Mouse (Mus musculus): ENCODE measurements around the gene Slc2a6. TPM values are rescaled to one million over a fixed set of nuclear protein-coding genes. Genes with fewer than 3 reads are reported as not detected.
A peak's percentile ranks its signal among the peaks of the same experiment; 100 is the strongest.

Slc2a6 gene
- total and polyA plus RNA-seq, 3 experiments: 22.1 to 55.9 (median 43.3) TPM

DNA sequence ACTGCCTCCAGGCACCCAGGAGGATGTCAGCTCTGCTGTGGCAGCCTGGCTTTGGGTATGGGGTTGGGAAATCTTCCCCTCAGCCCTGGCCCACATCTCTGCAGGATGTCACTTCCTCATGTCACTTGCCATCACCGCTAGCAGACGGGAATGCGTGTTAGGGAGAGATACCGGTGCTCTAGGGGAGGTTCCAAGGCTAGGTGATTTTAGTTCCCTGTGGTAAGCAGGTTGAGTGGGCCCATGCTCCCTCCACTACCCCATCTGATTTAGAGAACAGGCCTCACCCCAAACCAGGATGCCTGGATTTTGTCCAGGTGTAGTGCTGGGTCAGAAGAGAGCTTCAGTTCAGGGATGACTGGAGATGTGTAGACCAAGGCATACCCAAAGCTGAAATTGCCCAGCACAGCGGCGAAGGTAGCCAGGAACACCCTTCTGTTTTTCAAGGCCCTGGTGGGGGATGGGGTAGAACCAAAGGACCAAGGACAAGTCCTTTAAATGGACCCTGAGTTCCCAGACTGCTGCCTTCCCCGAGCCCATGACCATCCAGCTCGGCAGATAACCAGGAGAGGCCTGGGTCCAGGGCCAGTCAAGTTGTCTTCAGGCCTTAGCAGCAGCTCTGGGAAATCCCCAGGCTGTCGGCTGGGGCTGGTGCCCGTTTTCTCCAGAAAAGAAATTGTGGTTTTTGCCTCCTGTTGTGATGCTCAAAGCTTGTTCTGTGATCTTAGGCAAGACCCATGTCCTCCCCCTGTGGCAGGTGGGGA, 761 bp downstream of the Slc2a6 start:
- Histone ChIP-seq H3K79me2 (replicated peaks; ENCODE audit: control insufficient read depth, extremely low read depth, insufficient read depth, poor library complexity, severe bottlenecking) (peaks cover 4% of the 10 kb centered on the region; the same call in 1 of the 2 replicates), H3K27ac (ENCODE audit: insufficient read depth, low read depth) (peak overlapping the region; percentile 73), H3K4me3 (replicated peaks in 1 of 3; ENCODE audit: low read depth in 2 of 3, low read length in 2 of 3, poor library complexity in 1 of 3) (peak overlapping the region; percentile 72 to 74 (median 73)), H3K4me1 (ENCODE audit: control insufficient read depth in 1 of 2, insufficient read depth in 2 of 2) (peaks cover 25 to 63% of the 10 kb centered on the region in 2 experiments), H3K36me3 (replicated peaks in 1 of 2; ENCODE audit: control insufficient read depth in 1 of 2, insufficient read depth in 1 of 2, low read length in 1 of 2) (peaks cover 27 to 35% of the 10 kb centered on the region in 2 experiments), H3K27me3 (replicated peaks) (no peaks in the 10 kb centered on the region), H3K4me2 (ENCODE audit: insufficient read depth, low read depth, poor library complexity, severe bottlenecking) (peak overlapping the region; percentile 53), H3K9me3 (replicated peaks; ENCODE audit: low read length) (no peaks in the 10 kb centered on the region), H3K9ac (ENCODE audit: insufficient read depth, low read depth) (peak overlapping the region; percentile 72)
- in situ Hi-C loops (cut with MboI; ENCODE audit: low pct_ligation_motif_present, low pct_unique_long_range_greater_than_20kb, low sequenced_read_pairs): no loop called here
- TF ChIP-seq ZNF384 (IDR thresholded peaks at IDR 0.05; ENCODE audit: low read depth, low read length): no peak
- no peak for TF ChIP-seq CHD1 (IDR thresholded peaks at IDR 0.05; ENCODE audit: low read depth, low read length)
- TF ChIP-seq ELF1 (IDR thresholded peaks at IDR 0.05; ENCODE audit: low read depth, low read length): 0 out of 2 replicates have a peak, but pooled peaks have one; percentile 1
- peak; percentile 32; the same call in 1 of the 2 replicates for TF ChIP-seq MXI1 (IDR thresholded peaks at IDR 0.05; ENCODE audit: low read depth, low read length)
- TF ChIP-seq USF2 (conservative IDR thresholded peaks at IDR 0.05; ENCODE audit: low read depth, low read length): no peak
- 0 out of 2 replicates have a peak, but pooled peaks have one; percentile 31 for TF ChIP-seq UBTF (IDR thresholded peaks at IDR 0.05; ENCODE audit: low read depth, low read length)
- TF ChIP-seq TCF12 (IDR thresholded peaks at IDR 0.05; ENCODE audit: low read depth, low read length): 0 out of 2 replicates have a peak, but pooled peaks have one; percentile 7
- TF ChIP-seq JUN (IDR thresholded peaks at IDR 0.05; ENCODE audit: insufficient read depth, low read depth, low read length): no peak
- peak; percentile 18; the same call in 1 of the 2 replicates for TF ChIP-seq SIN3A (IDR thresholded peaks at IDR 0.05; ENCODE audit: low read length)
- no peak for TF ChIP-seq MAX (IDR thresholded peaks at IDR 0.05; ENCODE audit: low read length)
- TF ChIP-seq MEF2A (IDR thresholded peaks at IDR 0.05; ENCODE audit: borderline replicate concordance, low read depth, low read length): 0 out of 2 replicates have a peak, but pooled peaks have one; percentile 12
- no peak for TF ChIP-seq IRF4 (IDR thresholded peaks at IDR 0.05; ENCODE audit: low read depth, low read length)
- no peak for TF ChIP-seq EP300 (IDR thresholded peaks at IDR 0.05; ENCODE audit: low read length)
- TF ChIP-seq ZKSCAN1 (IDR thresholded peaks at IDR 0.05; ENCODE audit: borderline replicate concordance, low read depth, low read length): no peak
- DNase-seq (ENCODE audit: extremely low read depth): peak; percentile 34
- dilution Hi-C loops (cut with MboI; ENCODE audit: extremely low pct_ligation_motif_present, extremely low pct_unique_long_range_greater_than_20kb, low sequenced_read_pairs): no loop called here

GRCm38 (mm10) chr2:27026332-27026731, 1.5 kb downstream of the Slc2a6 start:
- dilution Hi-C loops (cut with MboI; ENCODE audit: extremely low pct_ligation_motif_present, extremely low pct_unique_long_range_greater_than_20kb, low sequenced_read_pairs): no loop called here
- TF ChIP-seq IRF4 (IDR thresholded peaks at IDR 0.05; ENCODE audit: low read depth, low read length) (no peak), BHLHE40 (IDR thresholded peaks at IDR 0.05; ENCODE audit: low read depth, low read length) (peak; percentile 13; the same call in 1 of the 2 replicates), TCF12 (IDR thresholded peaks at IDR 0.05; ENCODE audit: low read depth, low read length) (no peak), NELFE (IDR thresholded peaks at IDR 0.05; ENCODE audit: low read depth, low read length) (no peak), GABPA (IDR thresholded peaks at IDR 0.05; ENCODE audit: insufficient replicate concordance, low read depth, low read length) (no peak), CHD2 (IDR thresholded peaks at IDR 0.05; ENCODE audit: low read length) (no peak), JUN (IDR thresholded peaks at IDR 0.05; ENCODE audit: insufficient read depth, low read depth, low read length) (no peak), ELF1 (IDR thresholded peaks at IDR 0.05; ENCODE audit: low read depth, low read length) (no peak), JUND (conservative IDR thresholded peaks at IDR 0.05; ENCODE audit: low read depth, low read length) (no peak), MAX (IDR thresholded peaks at IDR 0.05; ENCODE audit: low read length) (peak; percentile 25), ZKSCAN1 (IDR thresholded peaks at IDR 0.05; ENCODE audit: borderline replicate concordance, low read depth, low read length) (peak; percentile 51), SMC3 (IDR thresholded peaks at IDR 0.05; ENCODE audit: low read depth, low read length) (no peak), EP300 (IDR thresholded peaks at IDR 0.05; ENCODE audit: low read length) (no peak), MEF2A (IDR thresholded peaks at IDR 0.05; ENCODE audit: borderline replicate concordance, low read depth, low read length) (no peak), MYC (IDR thresholded peaks at IDR 0.05; ENCODE audit: low read depth, low read length) (peak; percentile 90; the same call in 1 of the 2 replicates), HCFC1 (IDR thresholded peaks at IDR 0.05; ENCODE audit: low read depth, low read length) (no peak), ZNF384 (IDR thresholded peaks at IDR 0.05; ENCODE audit: low read depth, low read length) (no peak)
- H3K79me2 ChIP-seq (replicated peaks; ENCODE audit: control insufficient read depth, extremely low read depth, insufficient read depth, poor library complexity, severe bottlenecking): peaks cover 4% of the 10 kb centered on the region; the same call in 1 of the 2 replicates
- H3K27me3 ChIP-seq (replicated peaks): no peaks in the 10 kb centered on the region
- in situ Hi-C loops (cut with MboI; ENCODE audit: low pct_ligation_motif_present, low pct_unique_long_range_greater_than_20kb, low sequenced_read_pairs): no loop called here
- H3K9me3 ChIP-seq (replicated peaks; ENCODE audit: low read length): no peaks in the 10 kb centered on the region
- no peak for DNase-seq (ENCODE audit: extremely low read depth)
- peaks cover 25 to 63% of the 10 kb centered on the region in 2 experiments for H3K4me1 ChIP-seq (ENCODE audit: control insufficient read depth in 1 of 2, insufficient read depth in 2 of 2)
- H3K36me3 ChIP-seq (replicated peaks in 1 of 2; ENCODE audit: control insufficient read depth in 1 of 2, insufficient read depth in 1 of 2, low read length in 1 of 2): peaks cover 34 to 42% of the 10 kb centered on the region in 2 experiments
- peak overlapping the region; percentile 72 to 74 (median 73) for H3K4me3 ChIP-seq (replicated peaks in 1 of 3; ENCODE audit: low read depth in 2 of 3, low read length in 2 of 3, poor library complexity in 1 of 3)
- peak overlapping the region; percentile 72 for H3K9ac ChIP-seq (ENCODE audit: insufficient read depth, low read depth)
- H3K4me2 ChIP-seq (ENCODE audit: insufficient read depth, low read depth, poor library complexity, severe bottlenecking): peak overlapping the region; percentile 53
- H3K27ac ChIP-seq (ENCODE audit: insufficient read depth, low read depth): peak overlapping the region; percentile 55; the same call in 1 of the 2 replicates
